Mouse (Mus musculus) urinary bladder, postnatal 36 days (tissue): ENCODE results near the gene Irf3.

Experiments used
- DNase-seq, 2 experiments: peaks; one replicate each; pipeline ENCODE4 v3.0.0; 2022; ENCODE audit warnings: low spot score in 2 of 2, mixed read lengths in 1 of 2

Gene Irf3

GRCm38 (mm10) chr7:44974383-44975116, 22.9 kb upstream of the Irf3 start, which contains the start of gene Cpt1c:
TSS of gene Cpt1c (minus strand) at chr7:44974851.
- peak; percentile 56 to 81 for DNase-seq

DNA sequence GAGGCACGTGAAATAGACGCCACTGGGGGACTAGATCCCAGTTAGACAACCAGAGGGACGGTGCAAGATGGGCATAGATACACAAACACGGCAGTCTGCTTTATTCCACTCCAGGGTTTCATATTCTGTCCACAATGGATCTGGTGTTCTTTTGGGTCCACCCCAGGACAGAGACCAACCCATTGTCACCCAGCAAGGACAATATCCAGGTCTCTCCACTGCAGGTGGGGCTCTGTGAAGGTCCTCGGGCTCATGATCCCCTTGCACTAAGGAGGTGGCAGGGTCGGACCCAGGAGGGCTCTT, 22.4 kb upstream of the Irf3 start:
- no peak for DNase-seq

- no peak for DNase-seq
These were observed 19.1 kb upstream of the Irf3 start for GRCm38 (mm10) chr7:44978300-44978699.

DNA sequence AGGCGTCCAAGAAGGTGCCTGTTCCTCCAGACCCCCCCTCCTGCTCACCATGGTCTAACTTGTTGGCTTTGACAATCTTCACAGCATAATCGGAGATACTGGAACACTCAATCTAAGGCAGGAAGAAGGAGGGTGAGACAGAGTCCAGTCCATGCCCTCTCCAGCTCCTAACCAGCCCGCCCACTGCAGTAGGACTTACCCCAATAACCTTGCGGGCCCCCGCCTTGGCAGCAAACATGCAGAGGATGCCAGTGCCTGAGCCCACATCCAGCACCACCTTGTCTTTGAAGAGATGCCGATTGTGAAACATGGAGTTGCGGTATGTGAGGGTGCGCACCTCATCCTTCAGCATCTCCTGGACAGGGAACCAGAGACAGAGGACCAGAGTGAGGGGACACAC, 15.9 kb upstream of the Irf3 start:
- DNase-seq, result no peak

- peak; percentile 85 to 87 for DNase-seq
These were observed 14.4 kb upstream of the Irf3 start for GRCm38 (mm10) chr7:44983085-44983484.

DNA sequence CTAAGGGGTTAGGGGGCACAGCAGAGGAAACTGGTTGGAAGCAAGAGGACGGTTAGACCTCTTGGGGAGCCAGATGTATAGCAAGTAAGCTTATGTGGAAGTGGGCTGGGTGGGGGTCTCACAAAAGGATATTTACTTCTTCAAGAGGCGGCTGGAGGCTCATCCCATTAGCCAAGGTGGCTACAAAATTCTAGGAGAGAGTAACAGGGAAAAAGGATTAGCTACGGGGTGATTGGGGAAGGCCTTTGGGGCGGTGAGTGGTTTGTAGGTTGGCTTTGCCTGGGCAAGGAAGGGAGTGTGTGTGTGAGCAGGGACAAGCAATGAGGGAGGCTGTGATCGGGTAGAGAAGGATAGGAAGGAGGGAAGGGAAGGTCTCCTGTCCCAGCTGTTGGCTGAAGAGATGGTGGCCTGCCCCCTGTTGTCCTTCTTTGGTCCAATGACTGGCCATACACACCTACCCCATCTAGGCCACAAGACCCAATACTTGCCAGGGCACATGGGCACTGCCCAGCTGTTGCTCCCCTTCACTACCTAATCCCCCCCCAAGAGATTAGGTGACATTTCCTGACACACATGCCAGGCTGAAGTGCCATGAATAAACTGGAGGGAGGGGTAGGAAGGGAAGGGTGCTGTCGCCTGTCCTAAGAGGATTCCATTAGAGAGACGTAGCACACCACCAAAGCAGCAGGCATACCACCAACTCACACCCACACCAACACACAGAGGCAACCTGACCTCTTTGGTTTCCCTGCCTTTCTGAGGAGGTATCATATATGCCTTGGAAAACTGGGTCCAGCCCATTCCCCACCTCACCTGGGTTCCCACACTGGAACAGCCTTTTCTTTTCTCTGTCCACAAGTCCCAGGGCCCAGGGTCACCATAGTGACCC, 13.3 kb upstream of the Irf3 start:
- DNase-seq, result no peak

GRCm38 (mm10) chr7:44984833-44985164, 12.6 kb upstream of the Irf3 start:
- no peak for DNase-seq

- DNase-seq, result peak in 1 of 2 experiments; percentile 69
These were observed 11.8 kb upstream of the Irf3 start for GRCm38 (mm10) chr7:44985595-44986191.

DNA sequence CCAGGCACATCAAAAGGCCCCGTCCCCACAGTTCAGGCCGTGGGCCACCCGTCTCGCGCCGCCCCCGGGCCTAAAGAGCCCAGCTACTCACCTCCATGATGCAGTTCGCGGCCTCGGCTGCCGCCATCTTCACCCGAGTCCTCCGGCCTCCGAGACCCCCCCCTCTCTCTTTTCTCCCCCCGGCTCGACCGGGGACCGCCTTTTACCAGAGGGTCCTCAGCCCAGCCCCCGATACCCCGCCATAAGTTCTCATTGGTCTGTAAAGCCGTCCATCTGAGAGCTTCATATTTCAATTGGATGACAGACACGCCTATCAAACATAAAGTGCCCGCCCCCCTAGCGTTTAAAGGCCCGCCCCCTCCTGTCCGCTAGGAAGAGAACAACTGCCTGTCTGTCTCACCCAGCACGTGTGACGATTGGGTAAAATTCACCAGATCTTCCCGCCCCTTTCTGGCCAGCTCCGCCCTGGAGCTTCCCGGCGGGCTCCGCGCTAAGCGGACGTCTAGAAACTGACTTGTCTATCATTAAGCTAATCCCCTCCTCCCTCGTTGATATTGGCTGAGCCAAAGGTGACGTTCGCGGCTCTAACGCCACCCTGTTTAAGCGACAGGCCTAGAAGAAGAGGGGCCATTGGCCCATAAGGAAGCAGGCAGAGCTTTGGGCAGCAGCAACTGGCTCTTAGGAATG, 11.1 kb upstream of the Irf3 start, which contains the start of gene Prmt1:
Prmt1 (minus strand) TSS at position 377 of the 687 bp plus-strand sequence.
- DNase-seq, result peak; percentile 97 to 98

DNA sequence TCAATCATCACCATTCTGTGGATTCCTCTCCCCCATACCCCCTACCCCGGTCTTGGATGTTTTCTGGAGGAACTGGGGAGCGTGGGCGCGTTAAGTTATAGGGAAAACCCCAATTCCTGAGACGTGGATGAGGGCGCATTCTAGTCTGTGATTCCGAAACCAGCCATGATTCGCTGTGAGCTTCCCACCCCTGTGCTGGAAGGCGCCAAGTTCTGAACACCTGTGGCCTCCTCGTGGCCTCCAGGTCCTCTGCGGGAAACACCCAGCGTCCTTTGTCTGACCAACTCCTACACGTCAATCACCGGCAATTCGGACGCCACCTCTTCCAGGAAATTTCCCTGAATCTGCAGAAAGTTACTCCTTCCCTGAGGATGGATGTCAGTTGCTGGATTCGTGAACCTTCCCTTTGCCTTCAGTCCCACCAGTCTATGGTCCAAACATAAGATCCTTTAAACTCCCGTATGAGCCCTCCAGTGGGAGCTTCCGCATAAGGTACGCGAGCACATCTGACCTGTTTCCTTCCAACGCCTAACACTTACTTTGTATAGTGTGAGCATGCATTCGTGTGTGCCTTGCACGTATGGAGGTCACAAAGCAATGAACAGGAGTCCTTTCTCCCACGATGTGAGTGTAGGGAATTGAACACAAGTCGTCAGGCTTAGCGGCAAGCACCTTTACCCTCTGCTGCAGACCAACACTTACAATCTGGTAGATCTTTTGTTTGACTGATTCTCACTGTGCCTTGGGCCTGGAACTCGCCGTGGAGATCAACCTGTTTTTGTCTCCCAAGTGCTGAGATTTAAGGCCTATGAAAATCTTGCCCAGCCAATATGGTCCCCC, 10.3 kb upstream of the Irf3 start:
- DNase-seq, result no peak

- DNase-seq, result no peak
These were observed 776 bp upstream of the Irf3 start for GRCm38 (mm10) chr7:44996672-44997071.

GRCm38 (mm10) chr7:44997940-44998428, 536 bp downstream of the Irf3 start:
- DNase-seq, result no peak

- peak in 1 of 2 experiments; percentile 62 for DNase-seq
These were observed 1.1 kb downstream of the Irf3 start, which contains the start of gene Bcl2l12 for GRCm38 (mm10) chr7:44998501-44998955. TSS of gene Bcl2l12 (minus strand) at chr7:44998712.

DNA sequence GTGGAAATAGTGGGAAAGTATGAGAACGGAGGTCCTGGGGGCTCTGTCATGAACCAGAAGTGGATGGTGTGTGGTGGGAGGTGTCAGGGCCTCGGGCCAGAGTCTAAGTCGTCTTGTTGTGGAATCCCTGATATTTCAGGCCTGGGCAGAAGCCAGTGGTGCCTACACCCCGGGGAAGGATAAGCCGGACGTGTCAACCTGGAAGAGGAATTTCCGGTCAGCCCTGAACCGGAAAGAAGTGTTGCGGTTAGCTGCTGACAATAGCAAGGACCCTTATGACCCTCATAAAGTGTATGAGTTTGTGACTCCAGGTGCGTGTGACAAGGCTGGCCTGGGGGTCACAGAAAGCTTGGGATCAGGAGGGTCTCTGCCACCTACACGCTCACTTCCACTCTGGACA, 2.3 kb downstream of the Irf3 start:
- no peak for DNase-seq

- DNase-seq, result no peak
These were observed 3.2 kb downstream of the Irf3 start for GRCm38 (mm10) chr7:45000539-45001114.

- DNase-seq, result no peak
These were observed 5.0 kb downstream of the Irf3 start for GRCm38 (mm10) chr7:45002440-45002839.

DNA sequence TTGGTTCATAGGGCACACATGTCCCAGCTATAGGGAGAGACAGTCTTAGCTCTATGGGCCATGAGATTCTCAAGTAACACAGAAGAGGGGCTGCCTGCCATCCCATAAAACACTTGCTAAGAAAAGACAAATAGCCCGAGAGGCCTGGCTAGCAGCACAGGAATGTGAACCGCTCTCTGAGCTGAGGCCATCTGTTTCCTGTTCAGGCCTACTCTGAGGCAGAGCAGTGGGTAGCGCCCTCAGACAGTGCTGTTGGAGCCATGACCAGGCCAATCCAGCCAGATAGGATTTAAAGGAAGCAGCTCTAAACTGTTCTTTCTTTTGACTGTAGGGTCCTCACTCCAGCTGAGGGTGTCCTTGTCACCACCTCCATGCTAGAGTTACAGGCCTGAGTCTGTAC, 7.1 kb downstream of the Irf3 start:
- DNase-seq, result no peak

- DNase-seq, result no peak
These were observed 8.0 kb downstream of the Irf3 start for GRCm38 (mm10) chr7:45005321-45005992.

DNA sequence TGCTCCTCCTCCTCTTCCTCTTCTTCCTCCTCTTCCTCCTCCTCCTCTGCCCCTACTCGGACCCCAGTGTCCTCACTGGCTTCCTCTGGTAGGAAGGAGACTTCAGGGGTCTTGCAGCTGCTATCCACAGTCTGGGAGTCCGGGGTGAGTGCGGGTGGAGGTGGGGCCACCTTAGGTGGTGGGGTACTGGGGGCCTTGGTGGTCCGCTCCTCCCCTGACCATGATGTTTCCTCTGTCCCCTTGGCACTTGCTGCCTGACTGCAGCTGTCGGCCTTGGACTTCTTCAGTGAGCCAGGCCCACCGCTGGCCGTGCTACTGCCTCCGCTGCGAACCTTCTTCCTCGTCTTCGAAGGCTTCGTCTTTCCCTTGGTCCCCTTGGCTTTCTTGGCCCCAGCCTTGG, 9.1 kb downstream of the Irf3 start:
- DNase-seq, result no peak

GRCm38 (mm10) chr7:45007141-45007540, 9.7 kb downstream of the Irf3 start:
- no peak for DNase-seq
